Mouse (Mus musculus) hindbrain, postnatal 0 days (tissue): Measurements from ENCODE around the gene Epsti1. TPM values are rescaled to one million over a fixed set of nuclear protein-coding genes. Genes with fewer than 3 reads are reported as not detected.

Source experiments
- ATAC-seq: fragments of 200-750 bp; cut with Nextera tagmentation; 2 replicates; pipeline ENCODE4 v1.8.0; 2017; ENCODE audit warnings: mild to moderate bottlenecking, moderate TSS enrichment, moderate library complexity
- DNase-seq: peaks from one replicate; pipeline ENCODE4 v3.0.0-alpha.2; 2015; ENCODE audit warnings: low spot score
- H3K27ac ChIP-seq: fragments of 300-500 bp; sonication (generic); 2 replicates; pipeline ENCODE4 v1.5.1; 2014; ENCODE audit warnings: mild to moderate bottlenecking
- H3K27me3 ChIP-seq: fragments of 300-500 bp; sonication (generic); 2 replicates; pipeline ENCODE4 v1.6.1; 2014; ENCODE audit warnings: low read length, mixed read lengths; ENCODE audit not compliant: insufficient read depth
- H3K36me3 ChIP-seq: fragments of 300-500 bp; sonication (generic); 2 replicates; pipeline ENCODE4 v1.6.1; 2014; ENCODE audit warnings: low read length, mixed read lengths; ENCODE audit not compliant: insufficient read depth
- H3K4me1 ChIP-seq: fragments of 300-500 bp; sonication (generic); 2 replicates; pipeline ENCODE4 v1.6.1; 2014; ENCODE audit warnings: antibody characterized with exemption, low read length, mixed read lengths; ENCODE audit not compliant: insufficient read depth
- H3K4me2 ChIP-seq: fragments of 300-500 bp; sonication (generic); 2 replicates; pipeline ENCODE4 v1.6.1; 2014; ENCODE audit warnings: low read depth, mild to moderate bottlenecking, low read length, moderate library complexity, mixed read lengths
- H3K4me3 ChIP-seq: fragments of 300-500 bp; sonication (generic); 2 replicates; pipeline ENCODE4 v1.5.1; 2014; ENCODE audit warnings: low read length
- H3K9ac ChIP-seq: fragments of 300-500 bp; sonication (generic); replicated peaks from 2 replicates; pipeline ENCODE4 v1.6.1; 2014; ENCODE audit warnings: mild to moderate bottlenecking, low read length, moderate library complexity, mixed read lengths
- H3K9me3 ChIP-seq: fragments of 300-500 bp; sonication (generic); 2 replicates; pipeline ENCODE4 v1.6.1; 2016; ENCODE audit warnings: low read length, mixed read lengths
- CTCF ChIP-seq: IDR thresholded peaks from 2 replicates; pipeline ENCODE4 v1.5.1; 2016; ENCODE audit warnings: antibody characterized with exemption, control low read depth, low read depth
- WGBS: fragments of 180-500 bp; shearing (Covaris S2); extraction: QIAGEN DNeasy Blood & Tissue Kit; methylation state at CpG from one replicate; pipeline ENCODE4 v1.1.7; 2014; 5-methylcytosine and 5-hydroxymethylcytosine counted together
- polyA plus RNA-seq: library from polyadenylated mRNA; unstranded; fragments of >200 nt; fragmentation: Nextera tagmentation; extraction: Ambion mirVana; gene quantifications from 2 replicates; pipeline ENCODE4 v1.2.1, GENCODE M21; 2015
- total RNA-seq: library from RNA; depleted of rRNA; stranded (reverse); fragments of >200 nt; gene quantifications from 2 replicates; pipeline ENCODE4 v1.2.3, GENCODE M21; 2014

Epsti1 gene
- total and polyA plus RNA-seq, 2 experiments from 2014 or later: 0.16 to 0.41 TPM

- H3K9ac ChIP-seq: no peak overlapping the region
- no peaks in the 10 kb centered on the region for H3K27me3 ChIP-seq
- no peaks in the 10 kb centered on the region for H3K36me3 ChIP-seq
- DNase-seq (no peak), ATAC-seq (no peak)
- TF ChIP-seq CTCF: no peak
- no peak overlapping the region for H3K4me2 ChIP-seq
- no peaks in the 10 kb centered on the region for H3K9me3 ChIP-seq
- no peak overlapping the region for H3K4me3 ChIP-seq
- 57% methylated on average over 5 of the region's 5 CpGs for WGBS
- no peaks in the 10 kb centered on the region for H3K4me1 ChIP-seq
- H3K27ac ChIP-seq: no peak overlapping the region
These were observed 11.7 kb downstream of the Epsti1 start for GRCm38 (mm10) chr14:77915776-77916175.

GRCm38 (mm10) chr14:77921641-77922040 lies 17.6 kb downstream of the Epsti1 start:
- no peak overlapping the region for H3K4me3 ChIP-seq
- no peaks in the 10 kb centered on the region for H3K4me1 ChIP-seq
- no peak for TF ChIP-seq CTCF
- H3K4me2 ChIP-seq: no peak overlapping the region
- 88% methylated on average over 7 of the region's 8 CpGs for WGBS
- H3K27ac ChIP-seq: no peak overlapping the region
- ATAC-seq (no peak), DNase-seq (no peak)
- no peak overlapping the region for H3K9ac ChIP-seq
- H3K27me3 ChIP-seq: no peaks in the 10 kb centered on the region
- H3K36me3 ChIP-seq: no peaks in the 10 kb centered on the region
- H3K9me3 ChIP-seq: no peaks in the 10 kb centered on the region

- H3K9me3 ChIP-seq: no peaks in the 10 kb centered on the region
- no peaks in the 10 kb centered on the region for H3K4me1 ChIP-seq
- H3K27me3 ChIP-seq: no peaks in the 10 kb centered on the region
- H3K4me2 ChIP-seq: no peak overlapping the region
- H3K9ac ChIP-seq: no peak overlapping the region
- ATAC-seq (no peak), DNase-seq (no peak)
- no peak overlapping the region for H3K4me3 ChIP-seq
- no peaks in the 10 kb centered on the region for H3K36me3 ChIP-seq
- H3K27ac ChIP-seq: no peak overlapping the region
- TF ChIP-seq CTCF: no peak
- WGBS: 75% methylated on average over 6 of the region's 6 CpGs
These were observed 19.2 kb downstream of the Epsti1 start for GRCm38 (mm10) chr14:77923076-77923865.

- H3K4me2 ChIP-seq: no peak overlapping the region
- no peak for TF ChIP-seq CTCF
- no peaks in the 10 kb centered on the region for H3K9me3 ChIP-seq
- H3K27me3 ChIP-seq: no peaks in the 10 kb centered on the region
- ATAC-seq (no peak), DNase-seq (no peak)
- H3K4me3 ChIP-seq: no peak overlapping the region
- no peaks in the 10 kb centered on the region for H3K4me1 ChIP-seq
- H3K27ac ChIP-seq: no peak overlapping the region
- no peak overlapping the region for H3K9ac ChIP-seq
- WGBS: 67% methylated on average over 10 of the region's 10 CpGs
- no peaks in the 10 kb centered on the region for H3K36me3 ChIP-seq
These were observed 21.4 kb downstream of the Epsti1 start for GRCm38 (mm10) chr14:77925414-77925813.

- no peaks in the 10 kb centered on the region for H3K27me3 ChIP-seq
- DNase-seq (peak; percentile 23), ATAC-seq (no peak)
- H3K4me3 ChIP-seq: no peak overlapping the region
- peak; percentile 53 for TF ChIP-seq CTCF
- H3K4me1 ChIP-seq: no peaks in the 10 kb centered on the region
- H3K27ac ChIP-seq: no peak overlapping the region
- no peak overlapping the region for H3K4me2 ChIP-seq
- no peaks in the 10 kb centered on the region for H3K36me3 ChIP-seq
- H3K9ac ChIP-seq: no peak overlapping the region
- no peaks in the 10 kb centered on the region for H3K9me3 ChIP-seq
- 48% methylated on average over 3 of the region's 3 CpGs for WGBS
These were observed 22.7 kb downstream of the Epsti1 start for GRCm38 (mm10) chr14:77926718-77927117.

GRCm38 (mm10) chr14:77928021-77928420 lies 24.0 kb downstream of the Epsti1 start:
- peak; percentile 72 for DNase-seq
- WGBS: 44% methylated on average over 6 of the region's 6 CpGs

GRCm38 (mm10) chr14:77928653-77929052 lies 24.6 kb downstream of the Epsti1 start:
- H3K36me3 ChIP-seq: no peaks in the 10 kb centered on the region

More at GRCm38 (mm10) chr14:77928021-77928420, 24.0 kb downstream of the Epsti1 start:
- Histone ChIP-seq H3K36me3 (no peaks in the 10 kb centered on the region), H3K4me2 (no peak overlapping the region), H3K9ac (no peak overlapping the region), H3K27me3 (no peaks in the 10 kb centered on the region), H3K4me3 (no peak overlapping the region), H3K27ac (no peak overlapping the region), H3K4me1 (no peaks in the 10 kb centered on the region), H3K9me3 (no peaks in the 10 kb centered on the region)
- peak; percentile 51 for TF ChIP-seq CTCF
- ATAC-seq: no peak

More at GRCm38 (mm10) chr14:77928653-77929052, 24.6 kb downstream of the Epsti1 start:
- WGBS: 71% methylated on average over 5 of the region's 5 CpGs
- Histone ChIP-seq H3K9me3 (no peaks in the 10 kb centered on the region), H3K4me1 (no peaks in the 10 kb centered on the region), H3K27ac (no peak overlapping the region; the same call in 1 of the 2 replicates), H3K4me3 (no peak overlapping the region), H3K9ac (no peak overlapping the region), H3K4me2 (no peak overlapping the region), H3K27me3 (no peaks in the 10 kb centered on the region)
- DNase-seq (no peak), ATAC-seq (no peak)
- TF ChIP-seq CTCF: no peak
